Mouse (Mus musculus): ENCODE data around the gene Tomm40. TPM values are rescaled to one million over a fixed set of nuclear protein-coding genes. Genes with fewer than 3 reads are reported as not detected.
A peak's percentile ranks its signal among the peaks of the same experiment; 100 is the strongest.
"Not testable (repeated sequence)": the region's sequence is repeated elsewhere in the genome, so short reads cannot be mapped to it uniquely, and the experiment has no call there.

Tomm40 gene
- total RNA-seq, 2 experiments from 2014 or later, result 97.7 to 102 TPM

DNA sequence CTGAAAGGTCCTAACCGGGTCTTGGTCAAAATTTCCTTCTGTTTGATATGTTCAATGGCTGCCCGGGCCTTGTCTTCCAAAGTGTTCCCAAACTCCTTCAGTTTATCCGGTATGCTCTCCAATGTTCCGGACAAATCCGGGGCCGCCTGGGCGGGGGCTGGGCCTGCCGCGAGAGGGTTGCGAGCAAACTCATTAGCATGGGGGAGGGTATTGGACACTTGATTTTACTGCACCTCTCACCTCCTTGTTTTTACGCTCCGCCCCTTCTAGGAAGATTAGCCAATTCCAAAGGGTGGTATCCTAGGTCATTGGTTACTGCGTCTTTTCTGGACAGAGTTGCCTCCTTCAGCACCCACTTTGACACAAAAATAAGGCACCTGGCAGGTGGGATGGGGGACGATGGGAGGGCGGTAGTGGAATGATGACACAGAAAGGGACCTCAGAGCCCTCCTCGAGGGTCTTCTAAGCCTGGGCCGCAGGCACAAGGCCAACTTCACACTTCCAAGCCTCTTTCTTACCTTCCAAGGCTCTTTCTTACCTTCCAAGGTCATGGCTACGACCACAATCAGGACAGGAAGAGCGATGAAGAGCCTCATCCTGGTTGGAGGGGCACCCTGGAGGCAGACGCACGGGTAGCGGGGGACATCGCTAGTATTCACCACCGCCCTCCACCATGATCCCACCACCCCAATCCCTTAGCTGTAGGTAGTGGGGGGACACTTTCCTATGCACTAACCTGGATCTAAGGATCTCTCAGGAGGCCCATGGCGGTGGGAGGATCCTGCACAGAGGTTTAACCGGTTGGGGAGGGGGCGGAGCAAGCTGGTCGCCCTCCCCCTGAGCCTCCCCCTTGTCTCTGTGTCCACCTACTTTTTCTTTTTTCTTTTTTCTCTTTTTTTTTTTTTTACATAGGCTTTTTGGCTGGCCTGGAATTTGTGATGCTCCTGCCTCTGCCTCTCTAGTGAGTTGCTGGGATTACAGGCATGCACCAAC is 23.1 kb downstream of the Tomm40 start, which contains the start of gene Apoc1:
Gene Apoc1, minus strand, starts transcription at position 788 of the 993 bp plus-strand sequence.
- intact Hi-C loops (cut with DNase I), result no loop called here
- no peak for DNase-seq

DNA sequence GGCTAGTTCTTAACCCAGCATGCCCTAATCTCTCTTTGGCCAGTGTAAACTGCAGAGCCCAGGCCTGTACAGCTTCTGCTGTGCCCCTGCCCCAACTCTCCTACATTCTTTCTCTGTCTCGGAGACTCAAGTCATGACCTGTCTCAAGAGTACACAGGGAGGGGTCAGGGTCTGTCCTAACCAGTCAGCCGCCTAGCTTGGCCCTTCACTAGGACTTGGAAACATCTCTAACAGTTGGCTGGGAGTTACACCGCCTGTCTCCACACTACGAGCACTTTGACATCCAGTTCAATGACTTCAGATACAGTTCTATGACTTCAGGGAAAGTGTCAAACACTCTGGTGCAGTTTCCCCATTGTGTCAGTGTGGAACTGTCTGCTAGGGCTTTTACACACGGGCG is 23.8 kb downstream of the Tomm40 start:
- no peak for DNase-seq
- intact Hi-C loops (cut with DNase I), result no loop called here

DNA sequence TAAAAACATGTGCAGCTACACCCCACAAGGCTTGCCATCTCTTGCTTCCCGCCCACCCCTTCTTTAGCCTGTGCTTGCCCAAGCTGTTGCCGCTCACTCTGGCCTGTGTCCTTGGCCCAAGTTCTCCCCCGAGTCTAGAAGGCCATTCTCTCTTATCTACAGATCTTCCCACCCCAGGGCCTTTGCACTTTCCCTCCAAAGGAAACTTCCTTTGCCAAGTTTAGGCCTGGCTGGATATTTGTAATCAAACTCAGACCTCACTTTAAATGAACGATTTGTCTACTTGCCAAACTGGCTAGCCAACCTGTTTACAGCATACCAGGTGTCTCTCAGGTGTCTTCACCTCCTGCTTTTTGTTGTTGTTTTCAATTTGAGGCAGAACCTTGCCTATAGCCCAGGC is 24.4 kb downstream of the Tomm40 start:
- no peak for DNase-seq
- intact Hi-C loops (cut with DNase I), result no loop called here

DNA sequence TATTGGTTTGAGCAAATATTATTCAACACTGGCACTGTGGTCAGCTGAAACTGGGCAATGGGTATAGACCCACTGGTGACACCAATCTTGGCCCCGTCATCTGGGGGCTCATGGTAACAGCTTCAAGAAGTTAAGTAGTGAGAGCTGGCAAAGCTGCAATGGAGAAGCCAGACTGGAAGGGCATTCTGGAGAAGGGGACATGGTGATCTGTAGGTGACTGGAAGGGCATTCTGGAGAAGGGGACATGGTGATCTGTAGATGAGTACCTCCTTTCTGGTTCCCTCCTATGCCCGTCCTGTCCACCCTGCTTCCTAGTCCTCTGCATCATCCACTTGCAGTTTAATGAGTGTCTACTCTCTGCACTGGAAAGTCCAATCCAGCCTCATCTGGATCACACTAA is 26.6 kb downstream of the Tomm40 start:
- intact Hi-C loops (cut with DNase I), result no loop called here
- DNase-seq, result no peak

DNA sequence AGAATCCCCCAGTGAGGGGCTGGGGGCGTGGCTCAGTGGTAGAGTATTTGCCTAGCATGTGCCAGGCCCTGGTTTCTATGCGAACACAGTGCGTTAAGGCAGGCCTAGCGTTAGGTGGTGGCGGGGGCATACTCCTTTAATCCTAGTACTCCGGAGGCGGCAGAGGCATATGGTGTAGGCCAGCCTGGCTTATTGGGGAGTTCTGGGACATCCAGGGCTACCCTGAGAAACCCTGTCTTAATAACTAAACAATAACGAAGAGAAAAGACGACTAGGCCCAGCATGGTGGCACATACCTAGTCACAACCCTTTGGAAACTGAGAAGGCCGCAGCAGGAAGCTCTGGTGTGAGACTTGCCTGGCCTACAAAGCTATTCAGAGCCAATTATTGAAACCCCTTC is 27.1 kb downstream of the Tomm40 start:
- DNase-seq, result no peak
- intact Hi-C loops (cut with DNase I), result no loop called here

DNA sequence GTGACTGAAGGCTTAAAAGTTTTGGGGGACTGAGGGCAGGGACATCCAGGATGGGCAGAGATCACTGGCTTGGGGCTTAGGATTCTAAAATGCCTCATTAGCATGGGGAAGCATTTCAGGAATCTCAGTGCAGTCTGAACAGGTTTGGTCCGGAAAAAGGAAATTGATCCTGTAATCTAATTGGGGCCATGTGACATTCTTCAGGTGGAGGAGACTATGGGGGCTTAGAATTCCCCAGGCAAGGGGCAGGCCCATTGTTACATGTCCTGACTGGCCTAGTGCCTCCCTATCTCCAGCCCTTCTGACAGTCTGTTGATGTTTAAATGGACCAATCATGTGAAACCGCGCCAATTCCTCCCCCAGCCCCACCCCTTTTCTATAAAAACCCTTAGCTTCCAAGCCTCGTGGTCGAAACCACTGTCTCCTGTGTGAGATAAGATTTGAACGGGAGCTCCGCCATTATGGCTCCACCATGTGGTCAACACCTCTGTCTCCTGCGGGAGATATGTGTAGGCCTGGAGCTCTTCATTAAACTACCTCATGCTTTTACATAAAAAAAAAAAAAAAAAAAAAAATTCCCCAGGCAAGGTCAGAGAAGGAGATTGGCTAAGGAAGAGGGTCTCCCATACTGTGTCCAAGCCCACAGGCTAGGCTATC is 28.2 kb downstream of the Tomm40 start:
- DNase-seq; intact Hi-C loops (cut with DNase I): not testable (repeated sequence)

DNA sequence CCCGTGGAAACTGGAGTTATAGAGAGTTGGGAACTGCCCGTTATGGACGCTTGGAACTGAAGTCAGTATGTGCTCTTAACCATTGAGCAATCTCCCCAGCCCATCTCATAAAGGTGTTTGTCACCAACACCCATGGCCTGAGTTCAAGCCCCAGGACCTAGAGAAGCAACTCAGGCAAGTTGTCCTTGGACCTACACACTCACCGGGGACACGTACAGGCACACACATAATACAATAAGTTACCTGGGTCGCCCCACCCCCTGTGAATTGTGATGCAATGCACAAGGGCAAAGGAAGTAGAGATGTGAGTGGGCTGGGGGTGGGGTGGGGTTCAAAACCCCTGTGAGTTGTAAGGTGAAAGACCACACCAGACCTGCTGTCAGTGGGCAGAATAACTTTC is 28.7 kb downstream of the Tomm40 start:
- no peak for DNase-seq
- intact Hi-C loops (cut with DNase I), result no loop called here

DNA sequence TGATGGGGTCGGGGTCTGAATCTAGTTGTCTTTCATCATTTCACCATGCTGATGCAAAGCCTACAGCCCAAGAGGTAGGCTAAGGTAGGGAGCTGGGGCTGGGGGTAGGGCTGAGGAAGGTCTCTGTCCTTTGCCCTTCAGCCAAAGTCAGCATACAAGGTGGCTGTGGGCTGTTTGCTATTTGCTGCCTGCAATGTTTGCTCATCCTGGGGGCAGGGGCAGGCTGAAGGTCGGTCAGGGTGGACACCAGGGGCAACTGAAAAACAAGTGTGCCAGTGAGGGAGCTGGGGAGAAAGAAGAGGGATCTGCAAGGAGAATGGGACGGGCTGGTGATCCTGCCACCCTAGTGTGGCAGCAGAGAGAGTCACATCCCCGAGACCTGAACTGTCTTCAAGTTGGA is 29.9 kb downstream of the Tomm40 start:
- no peak for DNase-seq
- intact Hi-C loops (cut with DNase I), result no loop called here

DNA sequence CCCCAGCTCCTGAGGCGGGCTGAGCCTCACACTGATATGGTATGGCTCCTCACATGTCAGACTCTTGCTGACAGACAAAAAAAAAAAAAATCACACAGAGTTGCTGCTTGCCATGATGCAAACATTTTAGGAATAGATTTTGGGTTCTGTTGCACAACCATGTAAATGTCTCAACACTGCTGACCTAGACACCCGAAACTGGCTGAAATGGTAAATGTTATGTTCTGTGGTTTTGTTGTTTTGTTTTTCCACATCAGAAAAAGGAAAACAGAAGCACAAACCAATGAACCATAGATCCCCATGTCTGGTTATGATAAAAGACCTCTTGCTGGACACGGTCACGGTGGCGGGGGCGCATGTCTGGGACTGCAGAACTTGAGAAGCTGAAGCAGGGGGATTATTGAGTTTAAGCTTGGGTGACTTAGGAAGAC is 31.5 kb downstream of the Tomm40 start:
- DNase-seq, result no peak
- intact Hi-C loops (cut with DNase I), result no loop called here

DNA sequence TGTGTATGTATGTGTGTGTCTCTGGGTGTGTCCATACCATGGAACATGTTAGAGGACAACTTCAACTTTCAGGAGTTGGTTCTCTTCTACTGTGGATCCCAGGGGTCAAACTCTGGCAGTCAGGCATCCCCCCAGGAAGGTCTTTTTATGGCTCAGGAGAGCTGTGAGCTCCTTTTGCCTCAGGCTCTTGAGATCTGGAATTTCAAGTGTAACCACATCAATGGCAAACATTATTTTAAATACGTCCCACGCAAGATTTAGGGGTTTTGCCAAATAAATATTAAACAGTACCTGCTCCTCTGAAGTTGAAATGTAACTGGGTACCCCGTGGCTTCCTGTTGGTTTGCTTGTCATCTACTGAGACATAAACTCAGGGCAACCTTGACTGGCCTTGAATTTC is 32.3 kb downstream of the Tomm40 start:
- intact Hi-C loops (cut with DNase I), result no loop called here
- DNase-seq, result no peak

DNA sequence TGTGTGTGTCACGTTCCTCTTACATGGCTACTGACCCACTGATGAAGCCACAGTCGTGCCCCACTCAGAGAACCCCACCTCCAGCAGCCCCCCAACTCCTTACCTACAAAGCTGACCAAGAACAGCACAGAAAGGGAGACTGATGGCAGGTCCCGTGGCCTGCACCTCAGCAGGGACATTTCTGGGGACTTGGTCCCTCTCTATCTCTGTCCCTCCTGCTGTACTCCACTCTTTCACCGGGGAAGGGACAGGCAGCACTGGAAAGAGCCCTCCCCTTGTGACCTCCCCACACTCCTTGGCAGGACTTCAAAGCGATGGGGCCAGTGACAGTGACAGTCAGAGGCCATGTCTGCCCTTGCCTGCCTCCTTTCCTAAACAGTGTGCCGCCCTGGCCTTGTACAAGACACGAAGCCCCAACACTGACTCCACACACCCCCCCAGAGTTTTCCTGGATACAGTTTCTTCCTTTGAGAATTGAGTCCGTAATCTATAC is 34.0 kb downstream of the Tomm40 start, which contains the start of the genes Gm44805 and Apoc4:
Gene Gm44805, minus strand, starts transcription at position 222 of the 493 bp plus-strand sequence.
Gene Apoc4, minus strand, starts transcription at position 278 of the 493 bp plus-strand sequence.
- intact Hi-C loops (cut with DNase I), result no loop called here
- no peak for DNase-seq

DNA sequence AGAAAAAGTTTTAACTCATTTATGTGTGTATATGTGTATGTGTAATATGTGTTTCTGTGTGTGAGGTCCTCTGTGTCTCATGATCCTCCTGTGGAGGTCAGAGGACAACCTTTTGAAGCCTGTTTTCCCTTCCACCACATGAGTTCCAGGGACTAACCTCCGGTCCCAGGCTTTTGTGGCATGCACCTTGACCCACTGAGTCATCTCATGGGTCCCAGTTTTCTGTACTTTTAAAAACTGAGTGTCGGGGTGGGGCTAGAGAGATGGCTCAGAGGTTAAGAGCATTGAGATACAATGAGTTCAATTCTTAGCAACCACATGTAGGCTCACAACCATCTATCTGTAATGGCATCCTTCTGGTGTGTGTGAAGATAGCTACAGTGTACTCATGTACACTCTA is 34.5 kb downstream of the Tomm40 start:
- no peak for DNase-seq
- intact Hi-C loops (cut with DNase I), result no loop called here

DNA sequence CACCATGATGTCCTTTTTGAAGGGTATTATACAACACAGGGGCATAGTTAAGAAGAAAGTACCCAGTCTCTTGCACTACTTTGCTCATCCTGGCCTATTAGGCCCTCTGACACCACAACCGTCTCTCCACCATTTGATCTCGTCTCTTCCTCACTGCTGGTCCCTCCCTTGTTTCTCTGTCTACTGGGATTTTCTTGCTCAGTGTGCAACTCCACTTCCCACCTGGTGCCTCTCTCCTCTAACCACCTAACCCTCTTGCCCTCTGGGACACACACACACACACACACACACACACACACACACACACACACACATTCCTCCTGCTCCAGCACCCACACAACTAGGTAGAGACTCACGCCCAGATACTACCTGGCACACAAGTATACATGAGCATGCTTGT is 36.3 kb downstream of the Tomm40 start:
- no peak for DNase-seq
- intact Hi-C loops (cut with DNase I), result no loop called here

DNA sequence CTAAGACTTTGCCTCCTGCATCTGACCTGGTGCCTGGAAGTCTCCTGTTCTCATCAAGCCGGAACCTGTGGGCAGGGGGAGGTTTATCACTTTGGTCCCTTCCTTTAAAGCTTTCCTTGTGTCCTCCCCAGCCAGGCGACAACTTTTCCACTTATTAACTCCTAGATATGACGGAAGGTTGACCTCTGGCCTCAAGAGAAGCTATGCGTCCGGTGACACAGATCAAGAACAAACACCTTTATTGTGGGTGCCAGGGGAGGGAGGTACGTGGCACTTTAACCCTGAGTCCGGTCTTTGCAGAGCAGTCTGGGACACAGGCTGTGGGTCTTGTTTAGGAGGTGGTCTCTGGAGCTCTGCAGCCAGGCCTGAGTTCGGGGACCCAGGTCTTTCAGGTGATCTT is 37.4 kb downstream of the Tomm40 start, which contains the start of gene Apoc2:
Gene Apoc2, minus strand, starts transcription at position 70 of the 400 bp plus-strand sequence.
- intact Hi-C loops (cut with DNase I), result no loop called here
- DNase-seq, result no peak

DNA sequence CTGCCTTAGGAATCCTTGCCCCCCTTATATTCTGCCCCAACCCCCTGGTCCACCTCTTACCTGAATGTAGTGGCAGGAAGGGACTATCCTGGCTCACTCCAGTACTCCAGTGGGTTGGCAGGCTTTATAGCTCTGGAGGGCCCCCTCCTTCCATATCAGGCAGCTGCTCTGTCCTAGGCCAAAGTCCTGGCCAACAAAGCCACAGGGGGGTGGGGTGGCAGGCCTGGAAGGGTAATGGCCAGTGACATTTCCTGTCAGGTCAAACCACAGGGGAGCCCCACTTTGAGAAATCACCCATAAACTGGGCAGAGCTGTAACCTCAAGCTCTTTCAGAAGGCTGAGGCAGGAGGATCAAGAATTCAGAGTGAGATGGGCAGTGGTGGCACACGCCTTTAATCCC is 38.6 kb downstream of the Tomm40 start:
- intact Hi-C loops (cut with DNase I), result no loop called here
- no peak for DNase-seq

DNA sequence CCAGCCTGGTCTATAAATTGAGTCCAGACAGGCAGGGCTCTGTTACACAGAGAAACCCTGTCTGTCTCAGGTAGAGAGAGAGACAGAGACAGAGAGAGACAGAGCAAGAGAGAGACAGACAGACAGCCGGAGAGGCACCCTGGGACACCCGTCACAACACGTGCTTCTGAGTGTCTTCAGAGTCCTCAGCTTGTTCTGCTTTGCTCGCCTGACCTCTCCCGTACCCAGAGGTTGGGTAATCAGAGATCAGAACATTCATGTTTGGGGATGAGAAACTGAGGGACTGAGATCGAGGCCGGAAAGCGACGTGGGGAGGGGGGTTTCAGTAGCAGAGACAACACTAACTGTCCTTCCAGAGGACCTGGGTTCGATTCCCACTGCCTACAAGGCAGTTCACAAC is 39.4 kb downstream of the Tomm40 start:
- DNase-seq, result no peak
- intact Hi-C loops (cut with DNase I), result no loop called here

DNA sequence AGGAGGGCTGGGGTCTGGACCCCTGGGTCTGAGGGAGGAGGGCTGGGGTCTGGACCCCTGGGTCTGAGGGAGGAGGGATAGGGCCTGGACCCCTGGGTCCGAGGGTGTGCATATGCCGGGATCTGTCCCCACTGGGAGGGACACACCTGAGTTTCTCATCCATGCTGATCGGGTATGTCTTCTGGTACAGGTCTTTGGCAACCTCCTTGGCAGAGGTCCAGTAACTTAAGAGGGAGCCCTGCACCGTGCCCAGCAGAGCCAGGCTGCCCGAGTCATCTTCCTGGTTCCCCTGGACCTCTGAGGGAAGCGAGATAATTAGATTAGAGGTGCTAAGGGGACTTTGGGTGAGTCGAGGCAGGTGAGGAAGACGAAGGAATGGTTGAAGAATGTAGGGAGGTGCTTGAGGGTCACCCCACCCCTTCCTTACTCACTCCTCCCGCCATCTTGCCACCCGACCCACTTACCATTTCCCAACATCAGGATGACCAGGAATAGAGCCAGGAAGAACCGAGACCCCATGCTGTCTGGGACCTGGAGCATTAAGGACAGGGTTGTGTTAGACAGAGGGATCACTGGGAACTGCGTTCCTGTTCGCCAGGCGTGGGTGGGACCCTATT is 42.0 kb downstream of the Tomm40 start:
- intact Hi-C loops (cut with DNase I), result no loop called here
- no peak for DNase-seq

DNA sequence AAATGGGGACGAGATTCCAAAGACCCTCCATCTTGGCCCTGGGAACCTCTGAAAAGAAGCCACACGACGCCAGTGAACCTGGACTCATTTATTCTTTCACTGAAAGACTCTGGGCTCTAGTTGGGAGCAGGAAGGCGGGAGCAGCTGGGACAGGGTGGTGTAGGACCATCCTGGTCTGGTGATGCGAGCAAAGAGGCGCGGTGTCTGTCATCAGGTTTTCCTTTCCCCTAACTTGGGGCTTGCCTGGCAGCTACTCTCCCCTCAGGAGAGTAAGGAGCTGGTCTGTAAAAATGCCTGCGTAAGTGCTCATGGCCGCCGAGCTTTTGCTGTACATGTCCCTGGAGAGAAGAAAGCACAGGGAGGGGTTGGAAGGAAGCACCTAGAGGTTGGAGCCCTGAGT is 43.7 kb downstream of the Tomm40 start:
- DNase-seq, result no peak
- intact Hi-C loops (cut with DNase I), result no loop called here

DNA sequence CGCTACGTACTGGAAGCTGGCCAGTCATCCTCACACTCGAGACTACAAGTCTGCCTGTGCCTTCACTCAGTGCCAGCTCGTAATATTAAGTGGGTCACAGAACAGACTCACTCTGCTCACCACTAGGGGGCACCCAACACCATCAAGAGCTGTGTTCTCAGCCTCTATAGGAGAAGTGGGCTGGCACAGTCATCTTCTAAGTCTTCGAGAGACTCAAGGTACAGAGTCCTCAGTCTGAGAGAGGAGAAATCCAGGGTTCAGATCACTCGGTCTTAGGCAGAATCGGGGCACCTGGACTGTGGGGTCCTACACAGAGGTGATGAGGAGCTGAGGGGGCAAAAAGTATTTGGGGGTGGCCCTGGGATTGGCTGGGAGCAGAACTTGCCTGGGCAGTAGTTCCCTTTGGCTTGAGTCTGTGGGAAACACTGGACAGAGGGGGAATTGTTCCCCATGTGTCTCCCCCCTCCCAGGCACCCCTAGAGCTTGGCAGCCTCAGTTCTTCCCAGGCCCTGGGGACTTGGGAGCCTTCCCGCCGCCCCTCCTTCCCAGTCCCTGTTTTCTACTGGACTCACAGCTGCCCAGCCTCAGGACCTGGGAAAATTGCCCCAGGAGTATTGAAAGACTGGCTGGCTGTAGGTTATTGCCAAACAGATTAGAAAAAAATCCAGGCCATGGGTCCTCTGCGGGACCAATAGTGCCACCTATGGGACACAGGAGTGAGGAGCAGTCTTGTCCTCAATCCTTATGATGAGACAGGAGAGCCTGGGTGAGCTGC is 46.1 kb downstream of the Tomm40 start:
- peak; percentile 91 to 92 for DNase-seq
- intact Hi-C loops (cut with DNase I), result loop anchor here (1.0 to 2.0 kb wide), 4 partner anchors 32 to 122 kb away; no protein-coding TSS in a partner anchor

DNA sequence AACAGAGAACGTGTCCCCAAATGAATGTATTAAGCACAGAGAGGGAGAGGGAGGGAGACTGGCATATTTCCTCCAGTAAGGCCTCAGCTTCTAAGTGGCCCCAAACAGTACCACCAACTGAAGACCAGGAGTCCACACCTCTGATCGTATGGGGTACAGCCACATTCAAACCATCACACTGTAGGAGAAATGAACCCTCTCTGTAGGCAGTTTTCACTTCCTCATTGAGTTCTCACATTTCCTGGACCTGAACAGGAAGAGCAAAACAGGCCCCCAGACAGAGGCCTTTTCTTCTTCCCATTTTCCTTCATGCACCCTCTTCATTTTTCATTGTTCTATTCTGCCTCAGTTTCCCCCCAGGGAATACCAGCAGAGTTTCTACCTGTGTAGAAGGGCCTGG is 47.8 kb downstream of the Tomm40 start:
- DNase-seq, result no peak
- intact Hi-C loops (cut with DNase I), result no loop called here
